Mouse (Mus musculus): ENCODE measurements at regions not wholly inside any gene's neighbourhood (a gene's known extent, or its start where the extent isn't known, plus 50 kb on each side); places are given as distances from the start of the nearest gene placed in this dataset.

DNA sequence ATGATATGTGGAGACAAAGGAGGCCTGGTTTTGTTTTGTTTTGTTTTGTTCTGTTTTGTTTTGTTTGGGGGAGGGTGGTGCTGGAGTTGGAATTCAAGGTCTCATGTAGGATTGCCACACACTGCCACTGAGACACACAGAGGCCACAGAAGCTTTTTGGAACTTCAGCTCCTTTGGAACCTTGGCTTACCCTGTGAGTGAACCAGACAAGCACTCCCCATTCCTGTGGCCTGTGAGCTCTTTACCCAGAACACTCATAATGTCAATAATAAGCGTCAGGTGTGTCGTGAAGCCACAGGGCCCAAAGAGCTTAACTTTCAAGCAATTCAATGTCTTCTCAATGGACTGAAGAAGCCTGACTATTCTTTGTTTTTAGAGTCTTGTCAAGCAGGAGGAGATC is 70.2 kb upstream of the Il15 start:
- no peak for DNase-seq (ENCODE audit: low spot score in 2 of 2)

DNA sequence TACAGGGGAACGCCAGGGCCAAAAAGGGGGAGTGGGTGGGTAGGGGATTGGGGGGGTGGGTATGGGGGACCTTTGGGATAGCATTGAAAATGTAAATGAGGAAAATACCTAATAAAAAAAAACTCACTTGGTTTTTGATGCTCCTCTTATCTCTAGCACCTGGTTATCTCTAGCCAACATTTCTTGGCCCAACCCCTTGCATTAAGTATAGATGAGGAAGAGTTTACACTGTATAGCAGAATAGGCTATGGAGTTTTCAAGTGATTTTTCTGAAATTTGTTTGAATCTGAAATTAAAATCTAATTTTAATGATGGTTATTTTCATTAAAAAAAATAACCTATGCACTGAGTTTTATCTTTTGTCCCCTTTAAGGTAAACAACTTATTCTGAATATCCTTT is 68.8 kb upstream of the Il15 start:
- DNase-seq (ENCODE audit: low spot score in 2 of 2), result no peak

DNA sequence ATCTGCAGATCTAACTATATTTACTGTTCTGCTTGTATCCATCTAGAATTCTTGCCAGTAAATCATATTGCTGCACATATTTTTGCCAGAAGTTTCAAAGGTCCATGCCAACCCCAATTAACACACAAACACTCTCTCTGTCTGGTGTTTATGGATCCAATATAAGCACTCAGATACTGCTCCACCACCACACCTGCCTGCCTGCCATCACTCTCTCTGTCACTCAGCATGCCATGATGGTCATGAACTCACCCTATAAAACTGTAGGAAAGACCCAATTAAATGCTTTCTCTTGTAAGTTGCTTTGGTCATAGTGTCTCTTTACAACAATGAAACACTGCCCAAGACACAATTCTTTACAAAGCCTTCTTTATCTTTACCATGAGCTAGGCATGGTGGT is 66.8 kb upstream of the Il15 start:
- DNase-seq (ENCODE audit: low spot score in 2 of 2), result no peak

DNA sequence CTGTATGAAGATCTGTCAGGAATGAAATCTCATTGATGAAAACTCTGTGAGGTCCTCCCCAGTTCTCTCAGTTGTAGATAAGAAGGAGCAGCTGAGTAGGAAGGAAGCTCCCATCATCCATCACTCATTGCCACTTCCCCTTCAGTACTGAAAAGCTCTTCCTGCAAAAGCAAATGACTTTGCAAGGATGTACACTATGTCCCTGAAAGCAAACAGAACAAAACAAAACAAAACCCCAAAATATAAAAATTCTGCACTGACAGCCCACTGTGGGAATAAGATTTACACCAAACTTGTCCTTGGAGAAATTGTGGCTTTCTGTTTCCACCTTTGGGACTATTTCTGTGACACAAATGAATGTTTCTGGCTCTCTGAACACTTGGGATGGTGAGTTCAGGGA is 59.8 kb upstream of the Il15 start:
- no peak for DNase-seq (ENCODE audit: low spot score in 2 of 2)

DNA sequence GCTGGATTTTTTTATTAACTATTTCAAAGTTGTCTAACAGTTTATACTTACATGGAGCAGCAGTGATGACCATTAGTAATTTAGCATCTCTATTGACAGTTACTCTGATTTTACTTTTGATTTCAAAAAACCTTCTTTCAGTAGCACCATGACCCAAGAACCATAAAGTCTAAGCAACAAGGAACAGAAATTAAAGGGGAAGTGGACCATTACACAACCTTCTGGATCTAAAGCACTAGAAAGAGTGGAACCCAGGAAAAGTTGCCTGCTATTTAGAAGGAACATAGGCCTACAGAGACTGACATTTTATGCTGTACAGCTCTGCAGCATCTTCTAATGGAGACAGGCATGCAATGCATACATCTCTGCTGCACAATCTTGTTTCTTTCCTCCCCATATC is 56.0 kb upstream of the Il15 start:
- DNase-seq (ENCODE audit: low spot score in 2 of 2), result no peak

DNA sequence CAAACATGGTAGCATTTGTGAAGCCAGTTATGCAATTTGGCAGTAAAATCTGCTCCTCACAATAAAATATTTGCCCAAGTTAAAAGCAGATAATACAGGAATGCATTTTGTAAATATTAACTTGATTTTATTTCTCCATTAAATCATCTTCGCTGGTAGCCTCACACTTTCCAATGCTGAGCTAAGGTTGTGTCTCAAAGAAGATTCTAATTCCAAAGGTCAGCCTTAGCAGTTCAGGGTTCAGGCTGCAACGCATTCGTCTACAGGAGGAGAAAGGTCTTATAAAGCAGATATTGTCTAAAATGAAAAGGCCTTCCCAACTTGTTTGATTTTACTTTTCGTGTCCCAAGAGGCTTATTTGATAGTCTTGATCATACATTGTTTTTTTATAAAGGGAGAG is 51.0 kb upstream of the Il15 start:
- no peak for DNase-seq (ENCODE audit: low spot score in 2 of 2)

Measured in left cerebral cortex, adult 9 months (tissue).